Mouse (Mus musculus) heart, adult 11 months (tissue): ENCODE results near the gene Eif4e1b.
"Not testable (repeated sequence)": the region's sequence is repeated elsewhere in the genome, so short reads cannot be mapped to it uniquely, and the experiment has no call there.

ENCODE experiments used
- DNase-seq: peaks from one replicate; pipeline ENCODE4 v3.0.0; 2022

The Eif4e1b gene

DNA sequence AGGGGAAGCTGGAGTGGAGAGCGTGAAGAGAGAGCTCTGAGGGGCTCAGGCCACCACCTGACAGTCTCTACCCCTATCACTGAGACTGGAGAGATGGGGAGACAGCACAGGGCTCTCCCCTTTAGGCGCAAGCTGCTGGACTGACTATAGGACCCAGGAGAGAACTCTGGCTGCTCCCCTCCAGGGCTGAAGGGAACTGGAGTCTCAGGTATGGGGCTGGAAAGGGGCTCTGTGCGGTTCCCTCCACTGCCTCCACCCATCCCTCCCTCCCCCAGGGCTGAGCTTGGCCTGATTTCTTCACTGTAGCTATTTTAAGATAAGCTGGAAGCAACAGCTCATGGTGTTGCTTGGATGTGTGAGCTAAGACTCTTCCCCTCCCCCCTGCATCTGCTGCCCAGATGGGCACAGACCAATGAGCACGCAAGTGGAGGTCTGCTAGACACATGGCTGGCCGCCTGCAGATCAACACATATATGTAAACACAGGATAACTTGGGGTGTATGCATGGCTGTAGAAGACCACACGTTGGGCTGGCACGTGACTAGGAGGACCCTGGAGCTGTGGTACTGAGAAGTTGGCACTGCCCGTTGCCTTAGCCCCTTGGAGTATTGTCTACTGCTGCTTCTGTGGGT lies 23.5 kb upstream of the Eif4e1b start:
- no peak for DNase-seq

DNA sequence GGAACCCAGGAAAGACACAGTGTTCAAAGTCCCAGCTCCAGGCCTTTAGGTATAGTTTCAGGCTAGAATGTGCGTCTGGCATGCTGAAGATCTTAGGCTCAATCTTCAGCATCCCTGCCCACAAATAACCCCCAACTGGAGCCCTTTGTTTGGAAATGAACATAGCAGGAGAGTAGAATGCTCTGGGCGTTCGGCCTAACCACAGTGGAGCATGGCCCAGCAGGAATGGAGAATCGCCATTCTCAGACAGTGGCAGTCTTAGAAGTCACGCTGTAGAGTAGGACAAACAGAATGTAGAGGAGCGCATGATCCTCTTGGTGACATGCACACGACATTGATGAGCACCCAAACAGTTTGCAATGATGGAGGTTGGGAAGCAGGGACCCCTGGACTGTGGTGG lies 22.9 kb upstream of the Eif4e1b start:
- DNase-seq = no peak

DNA sequence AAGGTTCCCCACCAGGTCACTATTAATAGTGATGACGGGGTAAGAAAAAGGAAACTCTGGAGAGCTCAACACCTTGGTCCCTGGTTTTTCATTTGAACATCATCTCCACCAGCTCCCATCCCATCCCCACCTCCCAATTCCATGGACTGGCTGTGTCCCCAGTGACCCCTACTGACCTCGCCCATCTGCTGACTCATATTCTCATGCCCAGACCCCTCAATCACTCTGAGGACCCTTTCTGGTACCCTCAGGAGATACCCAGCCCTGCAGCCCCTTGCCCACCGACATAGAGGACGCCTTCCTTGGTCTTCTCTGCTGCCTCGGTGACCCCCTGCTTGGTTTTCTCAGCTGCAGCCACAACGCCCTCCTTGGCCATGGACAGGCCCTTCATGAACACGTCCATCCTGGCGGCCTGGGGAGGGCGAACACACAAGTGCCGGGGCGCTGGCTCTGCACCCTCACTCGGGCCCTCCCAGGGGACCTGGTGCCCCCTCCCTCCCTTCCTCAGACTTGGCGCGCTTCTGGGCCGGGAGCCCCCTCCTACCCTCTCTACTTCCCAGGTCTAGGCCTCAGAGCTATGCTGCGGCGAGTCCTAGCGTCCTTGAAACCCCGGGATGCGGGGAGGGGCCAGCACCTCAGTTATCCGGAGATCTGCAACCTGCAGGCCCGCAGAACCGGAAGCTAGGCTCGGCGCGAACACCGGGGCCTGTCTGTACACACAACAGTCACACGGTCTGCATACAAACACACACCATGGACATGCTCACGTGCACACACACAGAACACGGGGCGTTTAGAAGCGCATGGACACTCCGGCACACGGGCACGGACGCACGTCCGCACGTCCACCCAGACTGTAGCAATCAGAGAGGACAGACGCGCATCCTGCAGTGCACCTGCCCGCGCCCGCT lies 18.3 kb upstream of the Eif4e1b start:
- no peak for DNase-seq

DNA sequence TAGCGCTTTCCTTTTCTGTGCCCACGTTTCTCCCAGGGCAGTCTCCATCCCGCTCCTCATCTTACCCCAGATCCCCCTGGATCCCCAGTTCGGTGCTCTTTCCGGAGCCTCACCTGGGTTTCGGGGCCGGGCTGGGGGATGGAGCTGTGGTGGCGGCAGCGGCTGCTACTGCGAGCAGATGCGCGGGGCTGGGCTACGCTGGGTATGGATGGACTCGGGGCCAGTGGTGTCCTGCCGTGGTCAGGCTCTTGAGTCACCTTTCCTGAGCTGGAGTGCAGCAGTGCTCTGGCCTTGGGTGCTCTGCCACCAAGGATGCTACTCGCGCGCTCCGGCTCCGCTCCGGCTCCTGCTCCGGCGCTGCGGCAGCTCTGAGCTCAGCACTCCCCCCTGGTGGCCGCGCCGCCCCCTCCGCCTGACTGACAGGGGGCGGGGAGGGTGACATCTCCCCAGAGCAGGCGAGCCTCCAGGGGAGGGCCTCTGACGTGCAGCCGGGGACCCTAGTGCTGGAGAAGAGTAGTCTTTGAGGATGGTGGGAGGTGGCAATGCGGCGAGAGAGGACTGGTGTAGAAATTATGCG lies 17.5 kb upstream of the Eif4e1b start, which contains the start of gene Sncb:
TSS of gene Sncb (minus strand) at position 404 of the 577 bp plus-strand sequence.
- DNase-seq = no peak

GRCm38 (mm10) chr13:54767012-54767411 lies 16.8 kb upstream of the Eif4e1b start:
- no peak for DNase-seq

GRCm38 (mm10) chr13:54780592-54780991 lies 3.2 kb upstream of the Eif4e1b start:
- DNase-seq = no peak

DNA sequence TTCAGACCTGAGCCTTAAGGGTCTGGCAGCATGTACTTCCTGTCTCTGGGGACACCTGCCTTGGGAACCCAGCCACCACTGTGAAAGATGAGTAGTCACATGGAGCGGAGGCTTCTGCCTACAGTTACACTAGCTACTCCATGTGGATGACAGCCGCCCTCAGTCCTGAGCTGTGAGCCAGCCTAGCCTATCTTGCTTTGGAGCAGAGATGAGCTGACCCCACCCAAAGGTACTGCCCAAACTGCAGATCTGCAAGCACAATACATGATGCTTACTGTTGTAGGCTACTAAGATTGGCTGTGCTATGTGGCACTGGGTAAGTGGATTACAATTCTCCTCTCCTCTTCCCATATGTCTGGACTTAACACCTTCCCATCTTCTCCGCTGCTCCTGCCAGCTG lies 2.7 kb upstream of the Eif4e1b start:
- no peak for DNase-seq

- no peak for DNase-seq
Measured at GRCm38 (mm10) chr13:54783235-54783634, 563 bp upstream of the Eif4e1b start.

DNA sequence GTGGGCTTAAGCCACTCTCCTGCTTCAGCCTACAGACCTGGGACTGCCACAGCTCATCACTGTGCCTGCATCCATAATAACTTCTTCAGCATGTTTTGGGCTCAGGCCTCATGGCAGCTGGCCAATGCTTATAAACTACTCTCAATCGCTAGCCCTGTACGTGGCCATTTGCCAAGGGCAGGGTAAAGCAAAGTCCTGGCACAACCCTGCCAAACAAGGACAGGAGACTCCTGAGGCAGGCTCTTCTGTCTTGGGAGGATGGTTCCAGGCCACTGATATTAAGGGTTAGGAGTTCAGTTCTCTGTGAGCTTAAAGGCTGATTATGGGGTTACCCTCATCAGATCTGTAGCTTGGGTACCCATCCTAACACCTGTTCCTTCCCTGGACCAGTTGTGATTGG lies 3.8 kb downstream of the Eif4e1b start:
- not testable (repeated sequence) for DNase-seq

DNA sequence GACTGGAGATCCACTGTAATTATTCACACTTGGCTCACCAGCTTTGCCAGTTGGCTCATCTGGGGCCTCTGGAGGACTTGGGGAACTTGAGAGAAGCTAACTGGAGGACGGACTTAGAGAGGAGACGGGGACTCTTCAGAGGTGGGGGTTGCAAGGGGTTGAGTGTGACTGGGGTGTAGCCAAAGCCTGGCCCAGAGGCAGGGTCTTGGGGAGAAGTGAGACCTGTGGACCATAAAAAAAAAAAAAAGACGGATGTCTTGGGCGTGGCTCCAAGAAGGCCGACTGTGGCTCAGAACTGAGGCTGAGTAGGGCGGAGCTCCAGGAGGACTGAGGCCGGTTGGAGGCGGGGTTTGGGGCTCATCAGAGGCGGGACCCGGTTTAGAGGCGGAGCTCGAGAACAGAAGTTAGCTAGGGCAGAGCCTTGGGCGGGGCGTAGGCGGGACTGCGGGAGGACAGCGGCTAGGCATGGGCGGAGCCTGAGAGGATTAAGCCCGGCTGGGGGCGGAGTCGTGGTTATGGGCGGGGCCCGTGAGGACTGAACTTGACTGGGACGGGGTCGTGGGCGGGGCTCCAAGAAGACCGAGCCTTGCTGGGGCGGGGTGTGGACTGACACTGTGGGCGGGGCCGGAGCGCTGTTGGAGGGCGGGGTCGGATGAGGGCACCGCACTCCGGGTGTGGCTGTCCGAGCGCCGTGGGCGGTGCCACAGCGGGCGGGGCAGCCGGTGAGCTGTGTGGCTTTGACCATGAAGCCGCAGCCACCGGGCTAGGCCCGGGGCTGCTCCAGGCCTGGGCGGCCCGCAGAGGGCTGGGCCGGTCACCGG lies 5.2 kb downstream of the Eif4e1b start, which contains the start of gene Tspan17:
TSS of gene Tspan17 (plus strand) at position 638 of the 821 bp plus-strand sequence.
- DNase-seq = peak; percentile 100

GRCm38 (mm10) chr13:54789561-54790397 lies 6.0 kb downstream of the Eif4e1b start:
- peak; percentile 92 for DNase-seq

GRCm38 (mm10) chr13:54792259-54793230 lies 8.7 kb downstream of the Eif4e1b start:
- no peak for DNase-seq

DNA sequence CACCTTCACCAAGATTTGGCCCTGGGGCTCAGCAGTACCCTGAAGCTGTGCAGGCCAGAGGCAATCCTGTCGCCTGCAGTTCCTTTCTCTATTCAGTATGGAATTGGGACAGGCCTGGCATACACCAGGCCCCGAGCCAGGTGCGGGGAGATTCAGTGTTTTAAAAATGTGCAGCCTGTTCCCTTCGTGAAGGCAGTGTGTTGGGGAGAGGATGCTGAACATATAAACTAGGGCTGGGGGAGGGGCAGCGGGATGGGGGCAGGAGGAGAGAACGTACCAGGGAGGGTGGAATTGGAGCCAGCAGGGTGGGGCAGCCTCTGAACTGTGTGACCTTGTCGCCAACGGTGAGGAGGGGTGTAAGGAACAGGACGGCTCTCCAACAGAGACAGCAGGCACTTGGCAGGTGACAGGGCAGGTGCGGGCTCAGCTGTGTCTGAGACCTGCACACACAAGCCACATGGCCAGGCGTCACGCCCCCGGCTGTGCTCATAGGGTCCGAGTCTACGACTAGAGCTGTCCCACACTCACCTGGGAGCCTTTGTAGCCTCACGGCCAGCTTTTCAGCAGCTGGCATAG lies 10.3 kb downstream of the Eif4e1b start:
- no peak for DNase-seq

GRCm38 (mm10) chr13:54794843-54795242 lies 11.0 kb downstream of the Eif4e1b start:
- DNase-seq = no peak

DNA sequence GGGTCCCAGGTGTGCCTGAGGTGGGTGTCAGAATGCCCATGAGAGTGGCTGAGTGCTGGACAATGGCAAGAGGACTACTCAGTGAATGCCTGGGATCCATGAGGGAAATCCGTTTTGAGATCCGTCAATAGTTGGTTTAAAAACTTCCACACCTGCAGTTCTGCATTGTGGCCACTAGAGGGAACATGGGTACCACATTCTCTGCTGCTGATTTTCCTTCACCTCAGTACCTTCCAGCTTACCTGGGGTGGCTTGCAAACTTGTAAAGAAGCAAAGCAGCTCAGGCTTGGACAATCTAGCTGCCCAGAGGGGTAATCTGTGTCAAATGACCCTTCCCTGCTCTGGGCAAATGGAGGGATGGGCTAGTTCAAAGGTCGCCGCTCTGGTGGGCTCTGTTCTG lies 13.6 kb downstream of the Eif4e1b start:
- no peak for DNase-seq

- no peak for DNase-seq
Measured at GRCm38 (mm10) chr13:54797861-54798643, 14.3 kb downstream of the Eif4e1b start.

GRCm38 (mm10) chr13:54798740-54799139 lies 14.9 kb downstream of the Eif4e1b start:
- no peak for DNase-seq

DNA sequence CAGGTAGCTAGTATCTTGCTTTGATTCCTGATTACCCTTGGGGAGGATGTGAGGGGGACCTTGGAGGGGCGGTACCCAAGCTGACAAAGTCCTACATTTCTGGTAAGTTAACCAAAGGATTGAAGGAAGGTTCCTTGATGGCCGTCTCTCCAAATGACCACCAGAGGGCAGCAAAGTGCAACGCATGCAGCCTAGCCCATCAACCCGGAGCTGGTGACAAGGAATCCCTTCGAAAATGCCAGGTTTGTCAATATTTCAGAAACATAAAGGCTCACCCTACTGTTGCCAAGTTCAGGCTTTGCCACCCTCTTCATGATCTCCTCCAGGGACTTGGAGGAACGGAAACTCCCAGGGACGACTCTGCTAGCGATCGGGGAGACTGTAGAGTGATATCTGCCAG lies 15.9 kb downstream of the Eif4e1b start:
- DNase-seq = peak; percentile 96

GRCm38 (mm10) chr13:54800206-54800605 lies 16.4 kb downstream of the Eif4e1b start:
- no peak for DNase-seq
